Mouse (Mus musculus): Measurements from ENCODE around the gene Fgfr2. TPM values are rescaled to one million over a fixed set of nuclear protein-coding genes. Genes with fewer than 3 reads are reported as not detected.
A peak's percentile ranks its signal among the peaks of the same experiment; 100 is the strongest.

Fgfr2 gene
- polyA plus RNA-seq, 1 experiment from 2014 or later: 86.9 TPM

DNA sequence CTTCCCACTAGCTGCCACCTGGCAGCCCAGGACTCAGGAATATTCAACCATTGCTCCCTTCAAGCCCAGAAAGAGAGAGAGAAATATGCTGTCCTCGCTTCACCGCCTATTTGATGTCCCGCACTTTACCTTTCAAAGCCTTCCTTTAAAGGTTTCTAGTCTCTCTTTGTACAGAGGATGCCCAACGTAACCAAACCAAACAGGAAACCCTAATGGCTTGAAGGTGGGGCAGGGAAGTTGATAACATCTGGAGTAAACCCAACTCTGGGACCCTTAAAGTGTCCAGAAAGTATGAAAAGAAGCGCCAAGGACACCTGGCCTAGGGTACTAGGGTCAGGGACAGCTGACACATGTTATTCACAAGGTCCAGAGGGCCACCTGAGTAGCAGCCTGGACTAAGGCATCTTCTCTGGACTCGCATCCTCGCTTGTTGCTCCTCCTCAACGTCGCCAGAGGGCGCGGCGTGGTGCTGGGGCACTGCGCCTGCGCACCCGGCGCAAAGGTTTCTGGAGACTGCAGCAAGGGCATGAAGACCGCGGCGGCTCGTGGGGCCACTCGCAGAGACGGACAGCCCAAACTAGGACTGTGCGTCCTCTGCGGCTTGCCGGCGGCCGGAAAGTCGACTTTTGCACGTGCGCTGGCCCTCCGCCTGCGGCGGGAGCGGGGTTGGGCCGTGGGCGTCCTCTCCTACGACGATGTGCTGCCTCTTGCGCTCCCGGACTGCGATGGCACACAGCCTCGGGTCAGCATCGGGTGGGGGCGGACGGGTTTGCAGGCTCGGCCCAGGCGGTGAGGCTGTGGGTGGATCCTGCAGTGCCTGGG is 1752.3 kb downstream of the Fgfr2 start, which contains the start of gene Pstk:
TSS of gene Pstk (plus strand) at position 494 of the 822 bp plus-strand sequence.
- H3K4me1 ChIP-seq (ENCODE audit: control insufficient read depth, insufficient read depth, low read length): peaks cover 5% of the 10 kb centered on the region; the same call in 1 of the 2 replicates
- DNase-seq (ENCODE audit: low spot score): peak; percentile 94
- peak; percentile 85 for ATAC-seq (ENCODE audit: insufficient read depth, low FRiP score, low TSS enrichment)
- H3K9me3 ChIP-seq (ENCODE audit: control insufficient read depth, low read length): no peaks in the 10 kb centered on the region
- peak within 1 kb of the TSS; percentile 53 for H3K4me3 ChIP-seq (ENCODE audit: low read depth, low read length)
- H3K27ac ChIP-seq (ENCODE audit: low read depth, low read length): peak within 1 kb of the TSS; percentile 71
- H3K9ac ChIP-seq (ENCODE audit: low read length): peak within 1 kb of the TSS; percentile 77
- H3K27me3 ChIP-seq (ENCODE audit: control insufficient read depth, insufficient read depth, low read length): no peaks in the 10 kb centered on the region
- peak within 1 kb of the TSS; percentile 68 for H3K4me2 ChIP-seq (ENCODE audit: low read depth)
- H3K36me3 ChIP-seq (ENCODE audit: control insufficient read depth, insufficient read depth, low read length): no peaks in the 10 kb centered on the region
- WGBS: 5% methylated on average over 47 of the region's 47 CpGs

DNA sequence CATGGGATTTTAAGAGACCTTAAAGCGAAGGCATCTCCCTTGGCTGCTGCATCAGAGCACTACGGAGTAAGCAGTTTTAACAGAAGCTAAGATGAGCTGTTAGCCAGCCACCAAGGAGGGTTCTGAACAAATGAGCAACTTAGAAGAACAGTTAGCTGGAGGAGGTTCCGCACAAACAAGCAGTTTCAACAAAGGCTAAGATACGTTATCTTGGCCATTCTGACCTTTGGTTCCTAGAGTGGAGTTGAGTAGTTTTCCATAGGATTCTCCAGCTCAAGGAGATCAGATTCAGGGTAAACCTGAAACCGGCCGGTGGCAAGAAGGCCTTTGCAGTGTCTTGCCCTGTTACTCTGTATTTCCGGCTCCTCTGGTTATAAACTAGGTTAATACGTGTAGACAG is 1759.0 kb downstream of the Fgfr2 start:
- no peak overlapping the region for H3K27ac ChIP-seq (ENCODE audit: low read depth, low read length)
- H3K9ac ChIP-seq (ENCODE audit: low read length): no peak overlapping the region
- H3K4me2 ChIP-seq (ENCODE audit: low read depth): no peak overlapping the region
- no peak overlapping the region for H3K4me3 ChIP-seq (ENCODE audit: low read depth, low read length)
- 92% methylated on average over 8 of the region's 8 CpGs for WGBS
- DNase-seq (ENCODE audit: low spot score) (no peak), ATAC-seq (ENCODE audit: insufficient read depth, low FRiP score, low TSS enrichment) (no peak)
- H3K9me3 ChIP-seq (ENCODE audit: control insufficient read depth, low read length): no peaks in the 10 kb centered on the region
- H3K27me3 ChIP-seq (ENCODE audit: control insufficient read depth, insufficient read depth, low read length): no peaks in the 10 kb centered on the region
- peaks cover 11% of the 10 kb centered on the region for H3K4me1 ChIP-seq (ENCODE audit: control insufficient read depth, insufficient read depth, low read length)
- H3K36me3 ChIP-seq (ENCODE audit: control insufficient read depth, insufficient read depth, low read length): no peaks in the 10 kb centered on the region

DNA sequence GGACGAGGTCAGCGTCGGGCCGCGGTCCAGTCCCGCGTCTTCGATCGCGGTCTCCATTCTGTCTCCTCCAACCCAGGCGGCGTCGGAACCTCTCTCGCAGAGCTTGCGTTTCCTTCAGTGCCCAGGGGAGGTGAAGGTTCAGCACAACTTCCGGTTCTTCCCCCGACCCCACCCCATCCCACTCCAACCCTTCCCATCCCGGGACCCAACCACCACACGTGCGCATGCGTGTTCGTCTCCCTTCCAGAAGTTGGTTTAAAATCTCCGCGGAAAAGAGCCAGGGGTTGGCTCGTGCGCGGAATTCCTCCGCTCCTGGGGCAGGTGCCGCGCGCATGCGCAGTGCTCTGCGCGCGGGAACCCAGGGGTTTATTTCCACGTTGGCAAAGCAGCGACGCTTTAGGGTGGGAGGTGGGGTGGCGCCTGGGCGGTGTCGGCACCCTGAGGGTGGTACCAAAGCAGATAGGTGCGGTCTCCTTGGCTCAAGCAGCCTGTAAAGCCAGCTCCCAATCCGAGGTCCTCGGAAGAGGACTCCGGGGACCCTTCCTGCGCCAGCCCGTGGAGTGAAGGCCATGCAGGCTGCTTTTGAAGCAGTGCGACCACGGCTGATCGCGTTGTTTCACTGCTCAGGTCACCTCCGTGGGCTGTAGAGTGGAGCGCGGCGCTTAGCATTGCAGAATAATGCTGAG is 1760.4 kb downstream of the Fgfr2 start, which contains the start of gene 2310057M21Rik:
TSS of gene 2310057M21Rik (minus strand) at position 145 of the 686 bp plus-strand sequence.
- Histone ChIP-seq H3K9ac (ENCODE audit: low read length) (peak within 1 kb of the TSS; percentile 88), H3K4me1 (ENCODE audit: control insufficient read depth, insufficient read depth, low read length) (peaks cover 11% of the 10 kb centered on the region), H3K36me3 (ENCODE audit: control insufficient read depth, insufficient read depth, low read length) (no peaks in the 10 kb centered on the region), H3K27me3 (ENCODE audit: control insufficient read depth, insufficient read depth, low read length) (no peaks in the 10 kb centered on the region), H3K27ac (ENCODE audit: low read depth, low read length) (peak within 1 kb of the TSS; percentile 78), H3K4me2 (ENCODE audit: low read depth) (peak within 1 kb of the TSS; percentile 93), H3K4me3 (ENCODE audit: low read depth, low read length) (peak within 1 kb of the TSS; percentile 81), H3K9me3 (ENCODE audit: control insufficient read depth, low read length) (no peaks in the 10 kb centered on the region)
- peak; percentile 98 for ATAC-seq (ENCODE audit: insufficient read depth, low FRiP score, low TSS enrichment)
- under 1% methylated on average over 55 of the region's 55 CpGs for WGBS
- peak; percentile 98 for DNase-seq (ENCODE audit: low spot score)

DNA sequence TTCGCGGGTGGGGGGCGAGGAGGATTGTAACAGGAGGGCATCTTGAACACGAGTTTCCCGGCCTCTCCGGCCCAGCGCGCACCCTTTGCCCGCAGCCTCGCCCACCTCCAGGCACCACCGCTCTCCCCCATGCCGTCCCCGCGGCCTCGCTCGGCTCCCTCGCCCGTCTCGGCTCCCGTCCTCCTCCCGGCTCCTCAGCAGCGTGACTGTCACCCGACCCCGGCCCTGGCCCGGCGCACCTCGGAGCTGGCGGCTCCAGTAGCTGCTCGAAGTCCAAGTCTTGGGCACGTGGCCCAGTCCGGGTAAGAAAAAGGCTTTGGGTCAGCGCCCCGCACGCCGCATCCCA is 1760.9 kb downstream of the Fgfr2 start:
- Histone ChIP-seq H3K4me3 (ENCODE audit: low read depth, low read length) (peak overlapping the region; percentile 81), H3K4me2 (ENCODE audit: low read depth) (peak overlapping the region; percentile 93), H3K4me1 (ENCODE audit: control insufficient read depth, insufficient read depth, low read length) (peaks cover 11% of the 10 kb centered on the region), H3K27ac (ENCODE audit: low read depth, low read length) (peak overlapping the region; percentile 78; the same call in 1 of the 2 replicates), H3K27me3 (ENCODE audit: control insufficient read depth, insufficient read depth, low read length) (no peaks in the 10 kb centered on the region), H3K9ac (ENCODE audit: low read length) (peak overlapping the region; percentile 88), H3K9me3 (ENCODE audit: control insufficient read depth, low read length) (no peaks in the 10 kb centered on the region), H3K36me3 (ENCODE audit: control insufficient read depth, insufficient read depth, low read length) (peaks cover 3% of the 10 kb centered on the region; the same call in 1 of the 2 replicates)
- WGBS: under 1% methylated on average over 34 of the region's 35 CpGs
- no peak for DNase-seq (ENCODE audit: low spot score)
- ATAC-seq (ENCODE audit: insufficient read depth, low FRiP score, low TSS enrichment): peak; percentile 72

DNA sequence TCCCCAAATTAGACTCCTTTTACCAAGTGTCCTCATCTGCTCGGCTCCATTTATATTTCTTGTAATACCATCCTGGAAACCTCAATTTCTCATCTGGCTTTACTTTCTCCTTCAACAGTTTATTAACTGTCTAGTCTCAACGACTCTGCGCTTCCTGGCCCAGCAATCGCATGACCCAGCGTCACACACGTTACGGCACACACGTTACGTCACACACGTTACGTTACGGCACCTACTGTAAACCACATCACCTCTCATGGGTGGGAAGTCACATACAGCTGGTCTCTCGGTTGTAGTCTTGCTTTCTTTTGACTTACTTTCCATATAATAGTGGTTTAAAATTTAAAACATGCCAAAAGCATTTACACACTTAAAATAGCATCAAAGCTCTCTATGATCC is 1767.0 kb downstream of the Fgfr2 start:
- ATAC-seq (ENCODE audit: insufficient read depth, low FRiP score, low TSS enrichment) (no peak), DNase-seq (ENCODE audit: low spot score) (no peak)
- no peak overlapping the region for H3K4me2 ChIP-seq (ENCODE audit: low read depth)
- no peak overlapping the region for H3K4me3 ChIP-seq (ENCODE audit: low read depth, low read length)
- no peaks in the 10 kb centered on the region for H3K27me3 ChIP-seq (ENCODE audit: control insufficient read depth, insufficient read depth, low read length)
- no peaks in the 10 kb centered on the region for H3K9me3 ChIP-seq (ENCODE audit: control insufficient read depth, low read length)
- peaks cover under 1% of the 10 kb centered on the region; the same call in 1 of the 2 replicates for H3K4me1 ChIP-seq (ENCODE audit: control insufficient read depth, insufficient read depth, low read length)
- H3K9ac ChIP-seq (ENCODE audit: low read length): no peak overlapping the region
- 97% methylated on average over 13 of the region's 13 CpGs for WGBS
- H3K36me3 ChIP-seq (ENCODE audit: control insufficient read depth, insufficient read depth, low read length): peaks cover 3% of the 10 kb centered on the region; the same call in 1 of the 2 replicates
- H3K27ac ChIP-seq (ENCODE audit: low read depth, low read length): no peak overlapping the region

DNA sequence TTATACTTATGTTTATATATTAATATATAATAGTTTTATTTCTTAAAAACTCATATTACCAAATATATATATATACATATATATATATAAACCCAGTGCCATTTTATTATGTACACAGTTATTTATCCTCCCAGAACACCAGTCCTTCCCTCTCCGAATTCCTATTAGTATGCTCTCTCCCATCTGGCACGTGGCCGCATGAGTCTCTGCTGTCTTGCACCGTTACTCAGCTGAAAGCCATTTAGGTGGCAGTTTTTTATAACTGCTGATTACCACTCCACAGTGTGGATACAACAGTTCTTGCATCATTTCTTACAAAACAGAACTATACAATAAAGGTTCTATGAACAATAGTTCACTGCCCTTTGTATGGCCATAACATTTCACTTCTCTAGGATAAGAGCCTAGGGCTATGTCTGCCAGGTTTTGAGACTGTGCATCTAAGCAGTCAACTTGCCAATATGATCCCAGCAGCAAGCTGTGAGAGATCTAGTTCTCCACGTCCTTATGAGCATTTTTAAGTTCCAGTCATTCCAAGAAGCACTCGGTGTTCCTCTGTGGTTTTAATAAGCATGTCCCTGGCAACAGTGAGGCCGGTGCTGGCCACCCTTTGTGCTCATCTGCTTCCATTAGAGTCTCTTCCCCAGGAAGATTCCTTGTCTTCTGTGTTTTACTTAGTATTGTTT is 1777.2 kb downstream of the Fgfr2 start:
- Histone ChIP-seq H3K27me3 (ENCODE audit: control insufficient read depth, insufficient read depth, low read length) (no peaks in the 10 kb centered on the region), H3K4me1 (ENCODE audit: control insufficient read depth, insufficient read depth, low read length) (no peaks in the 10 kb centered on the region), H3K36me3 (ENCODE audit: control insufficient read depth, insufficient read depth, low read length) (peaks cover 3% of the 10 kb centered on the region; the same call in 1 of the 2 replicates), H3K4me3 (ENCODE audit: low read depth, low read length) (no peak overlapping the region), H3K9ac (ENCODE audit: low read length) (no peak overlapping the region), H3K9me3 (ENCODE audit: control insufficient read depth, low read length) (no peaks in the 10 kb centered on the region), H3K27ac (ENCODE audit: low read depth, low read length) (no peak overlapping the region), H3K4me2 (ENCODE audit: low read depth) (no peak overlapping the region)
- ATAC-seq (ENCODE audit: insufficient read depth, low FRiP score, low TSS enrichment): no peak
- WGBS: 80% methylated on average over 7 of the region's 7 CpGs
- no peak for DNase-seq (ENCODE audit: low spot score)

DNA sequence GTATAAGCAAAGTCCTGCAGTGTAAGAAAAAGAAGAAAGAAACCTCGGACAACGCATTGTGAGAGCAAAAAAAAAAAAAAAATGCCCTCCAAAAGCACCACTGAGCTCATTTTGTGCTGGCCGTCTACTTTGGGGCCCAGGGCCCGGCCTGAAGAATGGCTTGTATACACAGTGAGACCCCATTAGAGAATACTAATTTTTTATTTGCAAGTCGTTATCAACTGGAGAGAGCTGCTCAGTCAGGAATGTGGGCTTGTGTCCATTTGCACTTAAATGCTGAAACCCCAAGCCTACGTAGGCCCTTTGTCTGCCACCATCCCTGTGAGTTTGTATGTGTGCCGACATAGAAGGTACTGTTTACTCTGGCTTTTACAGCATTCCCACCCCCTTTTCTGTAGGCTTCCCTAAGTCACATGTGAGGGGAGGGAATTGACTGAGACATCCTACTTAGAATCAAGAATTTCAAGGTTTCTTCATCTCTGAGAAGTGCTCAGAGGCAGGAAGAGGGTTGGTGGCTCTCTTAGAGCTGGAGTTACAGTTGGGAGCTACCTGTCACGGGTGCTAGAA is 1785.6 kb downstream of the Fgfr2 start:
- no peak overlapping the region for H3K27ac ChIP-seq (ENCODE audit: low read depth, low read length)
- H3K4me1 ChIP-seq (ENCODE audit: control insufficient read depth, insufficient read depth, low read length): no peaks in the 10 kb centered on the region
- no peak overlapping the region for H3K4me2 ChIP-seq (ENCODE audit: low read depth)
- DNase-seq (ENCODE audit: low spot score) (no peak), ATAC-seq (ENCODE audit: insufficient read depth, low FRiP score, low TSS enrichment) (no peak)
- H3K27me3 ChIP-seq (ENCODE audit: control insufficient read depth, insufficient read depth, low read length): no peaks in the 10 kb centered on the region
- H3K9ac ChIP-seq (ENCODE audit: low read length): no peak overlapping the region
- no peaks in the 10 kb centered on the region for H3K9me3 ChIP-seq (ENCODE audit: control insufficient read depth, low read length)
- WGBS: 58% methylated on average over 8 of the region's 8 CpGs
- H3K4me3 ChIP-seq (ENCODE audit: low read depth, low read length): no peak overlapping the region
- H3K36me3 ChIP-seq (ENCODE audit: control insufficient read depth, insufficient read depth, low read length): peaks cover 5% of the 10 kb centered on the region; the same call in 1 of the 2 replicates

DNA sequence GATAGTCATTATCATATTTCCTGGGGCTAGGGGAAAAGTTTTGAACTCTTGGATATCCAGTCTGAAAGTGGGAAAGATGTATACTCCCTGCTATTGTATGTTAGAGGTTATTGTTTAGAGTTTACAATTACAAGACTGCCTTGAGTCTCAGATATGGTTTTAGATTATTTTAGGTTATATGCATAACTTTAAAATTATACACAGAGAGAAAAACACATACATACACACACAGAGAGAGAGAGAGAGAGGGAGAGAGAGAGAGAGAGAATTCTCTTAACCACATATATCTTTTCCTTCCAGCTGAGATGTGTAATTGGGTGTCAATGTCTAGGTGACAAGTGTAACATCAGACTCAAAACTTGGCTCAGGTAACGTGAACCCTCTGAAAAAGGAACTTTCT is 1789.6 kb downstream of the Fgfr2 start, which contains the start of gene Fam24a:
TSS of gene Fam24a (plus strand) at position 301 of the 400 bp plus-strand sequence.
- no peak within 1 kb of the TSS for H3K4me2 ChIP-seq (ENCODE audit: low read depth)
- H3K4me1 ChIP-seq (ENCODE audit: control insufficient read depth, insufficient read depth, low read length): no peaks in the 10 kb centered on the region
- ATAC-seq (ENCODE audit: insufficient read depth, low FRiP score, low TSS enrichment): no peak
- no peaks in the 10 kb centered on the region for H3K27me3 ChIP-seq (ENCODE audit: control insufficient read depth, insufficient read depth, low read length)
- no peak within 1 kb of the TSS for H3K4me3 ChIP-seq (ENCODE audit: low read depth, low read length)
- DNase-seq (ENCODE audit: low spot score): no peak
- no peaks in the 10 kb centered on the region for H3K9me3 ChIP-seq (ENCODE audit: control insufficient read depth, low read length)
- H3K36me3 ChIP-seq (ENCODE audit: control insufficient read depth, insufficient read depth, low read length): peaks cover 2% of the 10 kb centered on the region; the same call in 1 of the 2 replicates
- no peak within 1 kb of the TSS for H3K27ac ChIP-seq (ENCODE audit: low read depth, low read length)
- H3K9ac ChIP-seq (ENCODE audit: low read length): no peak within 1 kb of the TSS
- 51% methylated on average over 1 of the region's 1 CpGs for WGBS
